Mouse (Mus musculus) limb, embryonic 11.5 days (tissue): Measurements from ENCODE around the gene Dnah2. TPM values are rescaled to one million over a fixed set of nuclear protein-coding genes. Genes with fewer than 3 reads are reported as not detected.

Experiments
- ATAC-seq: fragments of 200-750 bp; cut with Nextera tagmentation; 2 replicates; pipeline ENCODE4 v1.8.0; 2017; ENCODE audit warnings: low read depth; ENCODE audit not compliant: insufficient number of reproducible peaks, low FRiP score, low TSS enrichment
- DNase-seq: peaks from one replicate; pipeline ENCODE4 v3.0.0-alpha.2; 2015; ENCODE audit warnings: low spot score
- H3K27ac ChIP-seq: fragments of 300-500 bp; sonication (generic); replicated peaks from 2 replicates; pipeline ENCODE4 v1.5.1; 2014; ENCODE audit warnings: low read depth, mild to moderate bottlenecking, low read length
- H3K27me3 ChIP-seq: fragments of 300-500 bp; sonication (generic); 2 replicates; pipeline ENCODE4 v1.6.1; 2014; ENCODE audit warnings: mild to moderate bottlenecking, low read length, mixed read lengths; ENCODE audit not compliant: control insufficient read depth, insufficient read depth
- H3K36me3 ChIP-seq: fragments of 300-500 bp; sonication (generic); 2 replicates; pipeline ENCODE4 v1.6.1; 2014; ENCODE audit warnings: mild to moderate bottlenecking, low read length, moderate library complexity, mixed read lengths; ENCODE audit not compliant: control insufficient read depth, insufficient read depth
- H3K4me1 ChIP-seq: fragments of 300-500 bp; sonication (generic); 2 replicates; pipeline ENCODE4 v1.6.1; 2014; ENCODE audit warnings: low read length, mixed read lengths; ENCODE audit not compliant: control insufficient read depth, insufficient read depth
- H3K4me2 ChIP-seq: fragments of 300-500 bp; sonication (generic); 2 replicates; pipeline ENCODE4 v1.6.1; 2014; ENCODE audit warnings: low read depth, mild to moderate bottlenecking, moderate library complexity; ENCODE audit not compliant: severe bottlenecking
- H3K4me3 ChIP-seq: fragments of 300-500 bp; sonication (generic); 2 replicates; pipeline ENCODE4 v1.5.1; 2014; ENCODE audit warnings: low read depth, low read length
- H3K9ac ChIP-seq: fragments of 300-500 bp; sonication (generic); 2 replicates; pipeline ENCODE4 v1.6.1; 2014; ENCODE audit warnings: mild to moderate bottlenecking, low read length
- H3K9me3 ChIP-seq: fragments of 300-500 bp; sonication (generic); 2 replicates; pipeline ENCODE4 v1.6.1; 2016; ENCODE audit warnings: low read length; ENCODE audit not compliant: control insufficient read depth
- WGBS: fragments of 180-500 bp; shearing (Covaris S2); extraction: QIAGEN DNeasy Blood & Tissue Kit; methylation state at CpG from one replicate; pipeline ENCODE4 v1.1.7; 2014; 5-methylcytosine and 5-hydroxymethylcytosine counted together
- polyA plus RNA-seq: library from polyadenylated mRNA; unstranded; fragments of >200 nt; fragmentation: Nextera tagmentation; extraction: Ambion mirVana; gene quantifications from 2 replicates; pipeline ENCODE4 v1.2.1, GENCODE M21; 2014

The Dnah2 gene
- polyA plus RNA-seq, 1 experiment from 2014 or later = 0.87 TPM

GRCm38 (mm10) chr11:69415668-69416451 lies 133.1 kb downstream of the Dnah2 start:
- ATAC-seq = 0 out of 2 replicates have a peak, but pooled peaks have one; percentile 4
- DNase-seq = peak; percentile 83

GRCm38 (mm10) chr11:69415327-69415667 lies 133.6 kb downstream of the Dnah2 start:
- H3K27ac ChIP-seq = peak overlapping the region; percentile 97
- peak overlapping the region; percentile 70 for H3K4me3 ChIP-seq
- peaks cover 39% of the 10 kb centered on the region for H3K4me1 ChIP-seq
- 0% methylated on average over 3 of the region's 3 CpGs for WGBS
- no peaks in the 10 kb centered on the region for H3K27me3 ChIP-seq
- H3K4me2 ChIP-seq = peak overlapping the region; percentile 98
- no peak for ATAC-seq
- H3K36me3 ChIP-seq = no peaks in the 10 kb centered on the region
- peak overlapping the region; percentile 98 for H3K9ac ChIP-seq
- DNase-seq = peak; percentile 70
- H3K9me3 ChIP-seq = no peaks in the 10 kb centered on the region

More at GRCm38 (mm10) chr11:69415668-69416451, 133.1 kb downstream of the Dnah2 start:
- Histone ChIP-seq H3K27ac (peak overlapping the region; percentile 97), H3K4me3 (peak overlapping the region; percentile 70), H3K4me1 (peaks cover 45% of the 10 kb centered on the region), H3K4me2 (peak overlapping the region; percentile 98), H3K9ac (peak overlapping the region; percentile 98), H3K9me3 (no peaks in the 10 kb centered on the region), H3K36me3 (no peaks in the 10 kb centered on the region), H3K27me3 (no peaks in the 10 kb centered on the region)
- WGBS = 0% methylated on average over 13 of the region's 25 CpGs

GRCm38 (mm10) chr11:69414421-69415326 lies 134.2 kb downstream of the Dnah2 start:
- 6% methylated on average over 4 of the region's 4 CpGs for WGBS
- H3K36me3 ChIP-seq = no peaks in the 10 kb centered on the region
- H3K4me2 ChIP-seq = peak overlapping the region; percentile 98
- no peak for ATAC-seq
- peak overlapping the region; percentile 98 for H3K9ac ChIP-seq
- no peak for DNase-seq
- H3K27ac ChIP-seq = peak overlapping the region; percentile 97
- H3K9me3 ChIP-seq = no peaks in the 10 kb centered on the region
- peak overlapping the region; percentile 70 for H3K4me3 ChIP-seq
- peaks cover 37% of the 10 kb centered on the region for H3K4me1 ChIP-seq
- no peaks in the 10 kb centered on the region for H3K27me3 ChIP-seq

GRCm38 (mm10) chr11:69413221-69414181 lies 135.4 kb downstream of the Dnah2 start, which contains the start of gene Kdm6b:
TSS of gene Kdm6b (minus strand) at chr11:69413675.
- no peaks in the 10 kb centered on the region for H3K27me3 ChIP-seq
- H3K27ac ChIP-seq = peak within 1 kb of the TSS; percentile 97
- 39% methylated on average over 12 of the region's 12 CpGs for WGBS
- H3K36me3 ChIP-seq = no peaks in the 10 kb centered on the region; the same call in 1 of the 2 replicates
- ATAC-seq (no peak), DNase-seq (peak; percentile 68)
- H3K4me2 ChIP-seq = peak within 1 kb of the TSS; percentile 98
- H3K9me3 ChIP-seq = no peaks in the 10 kb centered on the region
- H3K4me1 ChIP-seq = peaks cover 37% of the 10 kb centered on the region
- H3K9ac ChIP-seq = no peak within 1 kb of the TSS
- peak within 1 kb of the TSS; percentile 70 for H3K4me3 ChIP-seq

GRCm38 (mm10) chr11:69412548-69412947 lies 136.4 kb downstream of the Dnah2 start:
- Histone ChIP-seq H3K4me2 (peak overlapping the region; percentile 98), H3K4me1 (peaks cover 45% of the 10 kb centered on the region), H3K9me3 (no peaks in the 10 kb centered on the region), H3K9ac (no peak overlapping the region), H3K36me3 (peaks cover 2% of the 10 kb centered on the region), H3K4me3 (peak overlapping the region; percentile 1; the same call in 1 of the 2 replicates), H3K27me3 (no peaks in the 10 kb centered on the region), H3K27ac (no peak overlapping the region; the same call in 1 of the 2 replicates)
- 62% methylated on average over 7 of the region's 7 CpGs for WGBS
- ATAC-seq (no peak), DNase-seq (no peak)

GRCm38 (mm10) chr11:69411538-69412203 lies 137.2 kb downstream of the Dnah2 start:
- DNase-seq = peak; percentile 43
- Histone ChIP-seq H3K4me2 (peak overlapping the region; percentile 98), H3K4me1 (peaks cover 41% of the 10 kb centered on the region), H3K27me3 (no peaks in the 10 kb centered on the region), H3K27ac (peak overlapping the region; percentile 75), H3K9me3 (no peaks in the 10 kb centered on the region), H3K9ac (peak overlapping the region; percentile 89), H3K36me3 (peaks cover 9% of the 10 kb centered on the region), H3K4me3 (peak overlapping the region; percentile 86)
- under 1% methylated on average over 39 of the region's 39 CpGs for WGBS
- ATAC-seq = no peak

- DNase-seq (peak; percentile 99), ATAC-seq (peak; percentile 44)
- Histone ChIP-seq H3K4me1 (peaks cover 41% of the 10 kb centered on the region), H3K4me3 (peak overlapping the region; percentile 86), H3K27me3 (no peaks in the 10 kb centered on the region), H3K27ac (peak overlapping the region; percentile 75), H3K36me3 (peaks cover 13% of the 10 kb centered on the region), H3K9ac (peak overlapping the region; percentile 89), H3K9me3 (no peaks in the 10 kb centered on the region), H3K4me2 (peak overlapping the region; percentile 98)
- 0% methylated on average over 21 of the region's 26 CpGs for WGBS
These were observed 137.8 kb downstream of the Dnah2 start for GRCm38 (mm10) chr11:69411073-69411535.
